Mouse (Mus musculus): ENCODE measurements at regions not wholly inside any gene's neighbourhood (a gene's known extent, or its start where the extent isn't known, plus 50 kb on each side); places are given as distances from the start of the nearest gene placed in this dataset.

DNA sequence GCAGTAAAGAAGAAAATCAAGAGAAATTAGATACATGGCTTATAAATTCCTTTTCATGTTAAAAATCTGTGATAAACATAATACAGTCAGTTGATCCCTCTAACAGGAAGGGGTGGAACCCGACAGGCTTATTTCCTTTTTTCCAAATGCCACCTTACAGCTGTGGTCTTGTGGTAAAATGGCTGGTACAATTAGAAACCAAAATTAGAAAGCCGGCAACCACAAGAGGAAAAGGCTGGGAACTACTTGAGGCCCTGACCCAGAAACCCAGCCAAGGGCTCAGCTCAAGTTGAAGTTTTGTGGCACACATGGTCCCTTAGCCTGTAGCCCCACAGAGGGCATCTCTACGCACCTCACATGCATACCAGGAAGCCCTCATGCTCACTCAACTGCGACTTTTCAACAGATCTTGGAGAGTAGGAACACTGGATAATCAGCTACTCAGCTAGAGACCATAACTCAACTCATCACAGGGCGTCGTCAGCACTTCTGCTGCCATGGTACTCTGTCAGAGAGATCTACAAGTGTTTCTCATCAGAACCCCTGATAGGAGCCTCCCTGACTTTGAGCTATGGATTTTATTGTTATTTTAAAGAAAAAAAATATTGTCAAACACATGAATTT lies 509.4 kb downstream of the Nfib start:
- Histone ChIP-seq H3K27me3 (ENCODE audit: control insufficient read depth, insufficient read depth, low read length) (no peaks in the 10 kb centered on the region), H3K36me3 (ENCODE audit: control insufficient read depth, insufficient read depth, low read length) (no peaks in the 10 kb centered on the region), H3K9ac (replicated peaks; ENCODE audit: low read depth, low read length) (no peak overlapping the region), H3K4me3 (ENCODE audit: low read depth, low read length) (no peak overlapping the region), H3K27ac (ENCODE audit: low read depth, low read length) (no peak overlapping the region), H3K9me3 (ENCODE audit: control insufficient read depth, low read length) (no peaks in the 10 kb centered on the region), H3K4me1 (ENCODE audit: control insufficient read depth, insufficient read depth, low read length) (no peaks in the 10 kb centered on the region), H3K4me2 (ENCODE audit: low read depth, low read length) (no peak overlapping the region)
- 85% methylated on average over 6 of the region's 6 CpGs for WGBS
- no peak for ATAC-seq (ENCODE audit: low read depth)

DNA sequence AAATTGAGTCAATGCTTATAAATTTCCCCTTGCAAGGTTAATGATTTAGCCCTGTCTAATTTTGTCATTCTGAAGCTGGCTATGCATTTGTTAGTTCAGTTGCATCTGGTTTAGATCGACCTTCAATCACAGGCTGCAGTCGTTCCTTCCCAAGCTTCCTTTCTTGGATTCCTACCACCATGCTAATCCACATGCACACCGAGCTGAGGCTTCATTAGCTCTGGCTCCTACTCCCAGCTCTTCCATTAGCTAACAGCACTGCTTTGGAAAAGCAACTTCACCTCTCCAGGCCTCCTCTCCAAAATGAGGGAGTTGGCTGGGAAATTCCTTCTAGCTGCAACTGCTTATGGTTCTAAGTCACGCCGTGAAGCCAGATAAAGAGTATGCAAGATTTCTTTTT lies 511.6 kb downstream of the Nfib start:
- no peaks in the 10 kb centered on the region for H3K4me1 ChIP-seq (ENCODE audit: control insufficient read depth, insufficient read depth, low read length)
- no peaks in the 10 kb centered on the region for H3K9me3 ChIP-seq (ENCODE audit: control insufficient read depth, low read length)
- H3K9ac ChIP-seq (replicated peaks; ENCODE audit: low read depth, low read length), result no peak overlapping the region
- no peak overlapping the region for H3K27ac ChIP-seq (ENCODE audit: low read depth, low read length)
- no peak overlapping the region for H3K4me2 ChIP-seq (ENCODE audit: low read depth, low read length)
- no peaks in the 10 kb centered on the region for H3K27me3 ChIP-seq (ENCODE audit: control insufficient read depth, insufficient read depth, low read length)
- no peaks in the 10 kb centered on the region for H3K36me3 ChIP-seq (ENCODE audit: control insufficient read depth, insufficient read depth, low read length)
- WGBS, result 90% methylated on average over 5 of the region's 5 CpGs
- no peak for ATAC-seq (ENCODE audit: low read depth)
- H3K4me3 ChIP-seq (ENCODE audit: low read depth, low read length), result no peak overlapping the region

DNA sequence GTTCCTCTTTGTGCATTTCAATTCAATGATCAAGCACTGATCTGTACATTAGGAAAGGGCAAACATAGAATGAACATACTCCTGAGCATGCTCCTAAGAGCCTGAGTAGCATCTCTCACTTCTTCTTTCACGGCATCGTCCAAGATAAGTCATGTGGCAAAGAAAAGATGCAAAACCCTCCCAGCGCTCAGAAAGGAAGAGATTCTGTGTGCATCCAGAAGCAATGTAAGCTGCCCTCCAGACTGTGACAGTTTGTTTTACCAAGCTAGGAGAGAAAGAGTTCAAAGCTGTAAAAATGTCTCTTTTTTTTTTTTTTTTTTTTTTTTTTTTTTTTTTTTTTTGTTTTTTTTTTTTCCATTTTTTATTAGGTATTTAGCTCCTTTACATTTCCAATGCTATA lies 518.7 kb downstream of the Nfib start:
- H3K27ac ChIP-seq (ENCODE audit: low read depth, low read length), result no peak overlapping the region
- H3K36me3 ChIP-seq (ENCODE audit: control insufficient read depth, insufficient read depth, low read length), result no peaks in the 10 kb centered on the region
- WGBS, result 98% methylated on average over 3 of the region's 3 CpGs
- H3K4me3 ChIP-seq (ENCODE audit: low read depth, low read length), result no peak overlapping the region
- no peaks in the 10 kb centered on the region for H3K27me3 ChIP-seq (ENCODE audit: control insufficient read depth, insufficient read depth, low read length)
- H3K9me3 ChIP-seq (ENCODE audit: control insufficient read depth, low read length), result no peaks in the 10 kb centered on the region
- no peak overlapping the region for H3K4me2 ChIP-seq (ENCODE audit: low read depth, low read length)
- no peaks in the 10 kb centered on the region for H3K4me1 ChIP-seq (ENCODE audit: control insufficient read depth, insufficient read depth, low read length)
- ATAC-seq (ENCODE audit: low read depth), result no peak
- no peak overlapping the region for H3K9ac ChIP-seq (replicated peaks; ENCODE audit: low read depth, low read length)

DNA sequence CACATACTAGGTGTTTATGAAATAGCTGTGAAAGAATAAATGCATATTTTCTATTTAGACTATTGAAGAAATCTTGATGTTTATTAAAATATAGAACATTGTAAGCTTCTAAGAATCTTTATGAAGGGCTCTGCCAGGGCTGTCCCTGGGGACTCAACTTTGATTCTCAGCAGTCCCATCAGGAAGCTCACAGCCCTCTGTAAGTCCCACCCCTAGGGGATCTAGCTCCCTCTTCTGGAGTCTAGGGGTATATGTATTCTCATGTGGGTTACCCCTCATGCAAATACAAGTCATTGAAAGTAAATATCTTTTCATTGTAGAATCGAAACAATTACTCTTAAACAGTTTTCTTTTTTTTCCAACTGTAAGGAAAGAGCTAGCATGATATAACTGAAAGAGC lies 521.6 kb downstream of the Nfib start:
- Histone ChIP-seq H3K27ac (ENCODE audit: low read depth, low read length) (no peak overlapping the region), H3K36me3 (ENCODE audit: control insufficient read depth, insufficient read depth, low read length) (no peaks in the 10 kb centered on the region), H3K4me2 (ENCODE audit: low read depth, low read length) (no peak overlapping the region), H3K9ac (replicated peaks; ENCODE audit: low read depth, low read length) (no peak overlapping the region), H3K4me1 (ENCODE audit: control insufficient read depth, insufficient read depth, low read length) (no peaks in the 10 kb centered on the region), H3K27me3 (ENCODE audit: control insufficient read depth, insufficient read depth, low read length) (no peaks in the 10 kb centered on the region), H3K9me3 (ENCODE audit: control insufficient read depth, low read length) (no peaks in the 10 kb centered on the region), H3K4me3 (ENCODE audit: low read depth, low read length) (no peak overlapping the region)
- 95% methylated on average over 1 of the region's 1 CpGs for WGBS
- no peak for ATAC-seq (ENCODE audit: low read depth)

DNA sequence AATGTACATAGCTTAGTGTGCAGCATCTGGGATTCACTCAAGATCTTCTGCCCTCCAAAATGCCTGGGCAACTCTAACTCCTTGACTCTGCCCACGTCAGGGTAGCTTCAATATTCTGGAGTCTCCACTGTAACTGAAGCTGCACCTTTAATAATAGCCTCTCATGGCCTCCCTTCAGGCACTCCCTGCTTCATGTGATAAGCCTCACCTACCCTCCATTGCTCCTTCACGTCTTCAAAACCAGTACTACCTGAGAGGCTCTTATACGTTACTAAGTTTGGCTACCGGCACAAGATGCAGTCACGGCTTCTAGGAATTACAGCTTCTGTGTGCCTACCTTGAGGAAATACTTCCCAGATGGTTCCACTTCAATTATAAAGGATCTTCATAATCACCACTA lies 527.4 kb downstream of the Nfib start:
- WGBS, result 95% methylated on average over 5 of the region's 5 CpGs
- no peak overlapping the region for H3K4me3 ChIP-seq (ENCODE audit: low read depth, low read length)
- H3K4me1 ChIP-seq (ENCODE audit: control insufficient read depth, insufficient read depth, low read length), result no peaks in the 10 kb centered on the region

DNA sequence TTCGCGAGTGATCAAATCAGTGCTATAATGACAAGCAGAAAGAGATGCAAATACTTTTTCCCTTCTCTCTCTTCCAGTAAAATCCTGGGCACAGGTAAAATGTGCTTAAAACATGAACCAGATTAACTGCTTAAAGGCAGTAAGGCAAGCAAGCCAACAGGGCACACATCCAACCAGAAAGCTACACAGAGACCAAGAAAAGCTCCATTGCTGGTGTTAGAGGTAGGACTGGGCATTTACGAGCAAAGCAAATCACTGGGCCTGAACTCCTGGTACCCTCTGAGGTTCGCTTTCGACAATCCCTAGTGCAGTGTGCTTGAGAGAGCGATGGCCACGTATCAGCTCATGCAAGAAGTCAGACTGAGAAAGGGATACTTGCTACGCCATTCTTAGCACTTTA lies 528.8 kb downstream of the Nfib start:
- H3K4me2 ChIP-seq (ENCODE audit: low read depth, low read length), result no peak overlapping the region
- H3K27ac ChIP-seq (ENCODE audit: low read depth, low read length), result no peak overlapping the region
- no peaks in the 10 kb centered on the region for H3K9me3 ChIP-seq (ENCODE audit: control insufficient read depth, low read length)
- no peaks in the 10 kb centered on the region for H3K36me3 ChIP-seq (ENCODE audit: control insufficient read depth, insufficient read depth, low read length)
- H3K4me1 ChIP-seq (ENCODE audit: control insufficient read depth, insufficient read depth, low read length), result no peaks in the 10 kb centered on the region
- no peak for ATAC-seq (ENCODE audit: low read depth)
- H3K27me3 ChIP-seq (ENCODE audit: control insufficient read depth, insufficient read depth, low read length), result no peaks in the 10 kb centered on the region
- no peak overlapping the region for H3K4me3 ChIP-seq (ENCODE audit: low read depth, low read length)
- WGBS, result 91% methylated on average over 8 of the region's 8 CpGs
- no peak overlapping the region for H3K9ac ChIP-seq (replicated peaks; ENCODE audit: low read depth, low read length)

More for the DNA sequence above, 527.4 kb downstream of the Nfib start:
- ATAC-seq (ENCODE audit: low read depth), result no peak
- Histone ChIP-seq H3K27me3 (ENCODE audit: control insufficient read depth, insufficient read depth, low read length) (no peaks in the 10 kb centered on the region), H3K36me3 (ENCODE audit: control insufficient read depth, insufficient read depth, low read length) (no peaks in the 10 kb centered on the region), H3K27ac (ENCODE audit: low read depth, low read length) (no peak overlapping the region), H3K9me3 (ENCODE audit: control insufficient read depth, low read length) (no peaks in the 10 kb centered on the region), H3K9ac (replicated peaks; ENCODE audit: low read depth, low read length) (no peak overlapping the region), H3K4me2 (ENCODE audit: low read depth, low read length) (no peak overlapping the region)

DNA sequence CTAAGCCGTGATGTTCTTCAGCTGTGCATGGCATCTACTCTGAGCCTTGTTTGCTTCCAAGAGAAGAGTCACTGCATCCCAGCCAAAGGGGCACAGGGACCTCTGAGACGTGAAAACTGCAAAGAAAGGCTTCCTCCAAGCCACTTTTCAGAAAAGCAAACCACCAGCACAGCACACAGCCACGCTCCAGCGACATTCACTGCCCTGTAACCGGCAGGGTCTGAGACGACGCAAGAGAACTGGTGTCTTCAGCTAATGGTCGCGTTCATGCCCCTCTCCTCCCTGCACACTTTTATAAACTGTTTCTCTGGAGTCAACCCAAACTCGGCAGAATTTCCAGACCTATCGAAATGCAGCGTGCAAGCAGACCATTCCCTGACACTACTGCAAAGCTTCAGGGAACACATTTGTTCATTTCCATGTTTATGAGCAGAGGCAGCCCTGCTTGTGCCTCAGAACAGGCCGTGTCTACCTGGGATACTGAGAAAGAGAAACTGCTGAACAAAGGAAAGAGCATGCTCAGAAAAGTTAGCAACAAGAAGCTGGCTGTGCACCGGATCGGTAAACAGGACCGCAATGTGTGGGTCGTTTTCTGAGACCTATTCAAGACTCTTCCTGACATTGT lies 532.0 kb downstream of the Nfib start:
- WGBS, result 77% methylated on average over 17 of the region's 17 CpGs
- Histone ChIP-seq H3K4me1 (ENCODE audit: control insufficient read depth, insufficient read depth, low read length) (no peaks in the 10 kb centered on the region), H3K36me3 (ENCODE audit: control insufficient read depth, insufficient read depth, low read length) (no peaks in the 10 kb centered on the region), H3K9ac (replicated peaks; ENCODE audit: low read depth, low read length) (no peak overlapping the region), H3K4me2 (ENCODE audit: low read depth, low read length) (no peak overlapping the region), H3K27ac (ENCODE audit: low read depth, low read length) (no peak overlapping the region), H3K4me3 (ENCODE audit: low read depth, low read length) (no peak overlapping the region), H3K27me3 (ENCODE audit: control insufficient read depth, insufficient read depth, low read length) (no peaks in the 10 kb centered on the region), H3K9me3 (ENCODE audit: control insufficient read depth, low read length) (no peaks in the 10 kb centered on the region)
- no peak for ATAC-seq (ENCODE audit: low read depth)

DNA sequence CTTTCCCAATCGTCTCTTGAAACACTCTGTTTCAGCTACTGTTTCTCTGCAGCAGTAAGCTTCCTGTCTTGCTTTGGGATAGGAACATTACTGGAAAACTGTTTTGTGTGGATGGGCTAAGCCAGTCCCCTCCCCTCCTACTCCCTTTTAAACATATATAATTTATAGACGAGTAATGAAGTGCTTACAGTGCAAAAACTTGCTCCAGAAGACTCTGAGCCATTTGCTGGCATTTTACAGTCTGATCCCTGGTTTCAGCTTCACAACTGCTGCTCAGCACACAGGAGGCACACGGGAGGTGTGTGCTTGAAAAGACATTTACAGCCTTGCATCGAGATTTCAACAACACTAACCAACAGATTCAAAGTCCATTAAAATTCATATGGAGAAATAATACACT lies 534.6 kb downstream of the Nfib start:
- Histone ChIP-seq H3K9ac (replicated peaks; ENCODE audit: low read depth, low read length) (no peak overlapping the region), H3K4me1 (ENCODE audit: control insufficient read depth, insufficient read depth, low read length) (no peaks in the 10 kb centered on the region), H3K27me3 (ENCODE audit: control insufficient read depth, insufficient read depth, low read length) (no peaks in the 10 kb centered on the region), H3K27ac (ENCODE audit: low read depth, low read length) (no peak overlapping the region), H3K4me2 (ENCODE audit: low read depth, low read length) (no peak overlapping the region), H3K9me3 (ENCODE audit: control insufficient read depth, low read length) (no peaks in the 10 kb centered on the region), H3K4me3 (ENCODE audit: low read depth, low read length) (no peak overlapping the region), H3K36me3 (ENCODE audit: control insufficient read depth, insufficient read depth, low read length) (no peaks in the 10 kb centered on the region)
- no peak for ATAC-seq (ENCODE audit: low read depth)
- 65% methylated on average over 4 of the region's 4 CpGs for WGBS

DNA sequence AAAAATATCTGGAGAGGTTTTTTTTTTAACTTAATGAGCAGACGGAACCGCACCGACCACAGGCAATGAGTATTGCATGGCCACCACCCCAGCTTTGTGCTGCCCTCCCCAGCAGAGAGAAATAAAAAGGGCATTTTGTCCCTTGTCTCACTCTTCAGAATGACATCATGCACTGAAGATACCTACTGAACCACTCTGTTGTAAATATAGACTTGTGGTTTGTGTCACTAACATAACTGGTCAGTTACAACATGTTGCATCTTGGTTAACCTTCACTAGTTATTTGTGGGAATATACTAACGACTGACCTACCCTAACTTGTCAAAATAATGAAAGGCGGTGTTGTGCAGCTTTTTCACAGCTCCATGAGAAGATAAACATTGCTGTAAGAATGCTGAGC lies 537.5 kb downstream of the Nfib start:
- H3K27me3 ChIP-seq (ENCODE audit: control insufficient read depth, insufficient read depth, low read length), result no peaks in the 10 kb centered on the region
- WGBS, result 81% methylated on average over 5 of the region's 5 CpGs
- H3K9me3 ChIP-seq (ENCODE audit: control insufficient read depth, low read length), result no peaks in the 10 kb centered on the region
- H3K4me3 ChIP-seq (ENCODE audit: low read depth, low read length), result no peak overlapping the region
- H3K4me2 ChIP-seq (ENCODE audit: low read depth, low read length), result no peak overlapping the region
- no peak overlapping the region for H3K9ac ChIP-seq (replicated peaks; ENCODE audit: low read depth, low read length)
- no peak for ATAC-seq (ENCODE audit: low read depth)
- H3K27ac ChIP-seq (ENCODE audit: low read depth, low read length), result no peak overlapping the region
- H3K36me3 ChIP-seq (ENCODE audit: control insufficient read depth, insufficient read depth, low read length), result no peaks in the 10 kb centered on the region
- no peaks in the 10 kb centered on the region for H3K4me1 ChIP-seq (ENCODE audit: control insufficient read depth, insufficient read depth, low read length)
